Mouse (Mus musculus) liver, postnatal 0 days (tissue): Measurements from ENCODE around the gene Cep170.

ENCODE experiments used
- CTCF ChIP-seq: sonication (generic); IDR thresholded peaks from 2 replicates; pipeline ENCODE4 v1.5.1; 2016; ENCODE audit warnings: antibody characterized with exemption, low read depth
- EP300 ChIP-seq: IDR thresholded peaks from 2 replicates; pipeline ENCODE4 v1.6.1; 2016; ENCODE audit warnings: antibody characterized with exemption, low read depth, mild to moderate bottlenecking

DNA sequence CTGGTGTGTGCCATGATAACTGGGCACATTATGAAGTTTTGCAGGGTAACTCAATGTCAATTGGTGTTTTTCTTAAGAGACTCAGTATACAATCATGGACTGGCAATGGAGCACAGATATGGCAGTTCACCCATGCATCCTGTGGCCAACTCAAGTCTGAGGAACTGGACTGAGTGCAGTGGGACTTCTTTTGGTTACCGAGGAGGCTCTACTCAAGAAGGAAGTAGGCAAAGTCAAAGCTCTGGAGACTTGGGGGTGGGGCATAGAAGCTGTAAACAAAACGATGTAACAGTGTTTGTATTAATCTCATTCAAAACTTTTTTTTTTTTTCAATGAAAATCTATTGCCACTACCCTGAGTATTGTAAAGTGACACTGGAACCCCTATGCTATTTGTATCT is 83.3 kb downstream of the Cep170 start:
- TF ChIP-seq CTCF = no peak
- no peak for TF ChIP-seq EP300
